Mouse (Mus musculus): ENCODE measurements around the gene Reln. TPM values are rescaled to one million over a fixed set of nuclear protein-coding genes. Genes with fewer than 3 reads are reported as not detected.

Reln gene
- polyA plus RNA-seq, 1 experiment = 184 TPM

- Histone ChIP-seq H3K4me3 (replicated peaks; ENCODE audit: insufficient read depth, low read depth, low read length) (no peak overlapping the region), H3K4me1 (ENCODE audit: control insufficient read depth, insufficient read depth, low read length) (peaks cover 8% of the 10 kb centered on the region; the same call in 1 of the 2 replicates), H3K27me3 (ENCODE audit: control insufficient read depth, insufficient read depth, low read length) (no peaks in the 10 kb centered on the region), H3K27ac (ENCODE audit: insufficient read depth, low read length) (no peak overlapping the region)
- 47% methylated on average over 4 of the region's 4 CpGs for WGBS
- peak in 1 of 2 experiments; percentile 67 for DNase-seq
- TF ChIP-seq POLR2A (IDR thresholded peaks at IDR 0.05; ENCODE audit: borderline replicate concordance, insufficient read depth, low read length) = no peak
- no peak for TF ChIP-seq CTCF (IDR thresholded peaks at IDR 0.05; ENCODE audit: borderline replicate concordance, insufficient read depth, low read depth, low read length)
These were observed 202.7 kb downstream of the Reln start for GRCm38 (mm10) chr5:22141821-22142220.

DNA sequence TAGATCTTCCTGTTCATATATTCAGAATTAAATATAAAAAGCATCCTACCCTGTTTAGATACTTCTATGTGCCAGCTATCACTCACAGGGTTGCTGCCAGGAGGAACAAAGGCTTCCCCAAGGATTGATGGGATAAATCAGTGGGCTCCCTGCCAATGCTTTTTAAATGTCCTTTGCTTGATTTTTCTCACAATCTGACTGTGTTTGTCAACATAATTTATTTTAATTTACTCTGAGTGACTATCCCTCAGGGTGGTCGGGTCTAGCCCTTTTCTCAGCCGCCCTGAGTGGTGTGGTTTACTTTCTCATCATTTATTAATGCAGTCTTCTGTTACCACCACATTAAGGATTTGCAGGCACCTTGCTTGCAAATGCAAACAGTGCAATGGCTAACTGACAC is 205.5 kb downstream of the Reln start:
- 46% methylated on average over 2 of the region's 2 CpGs for whole genome bisulfite sequencing
- no peak overlapping the region for H3K27ac ChIP-seq (ENCODE audit: insufficient read depth, low read length)
- peaks cover 12% of the 10 kb centered on the region for H3K4me1 ChIP-seq (ENCODE audit: control insufficient read depth, insufficient read depth, low read length)
- no peaks in the 10 kb centered on the region for H3K27me3 ChIP-seq (ENCODE audit: control insufficient read depth, insufficient read depth, low read length)
- DNase-seq = no peak
- TF ChIP-seq CTCF (IDR thresholded peaks at IDR 0.05; ENCODE audit: borderline replicate concordance, insufficient read depth, low read depth, low read length) (no peak), POLR2A (IDR thresholded peaks at IDR 0.05; ENCODE audit: borderline replicate concordance, insufficient read depth, low read length) (no peak)
- H3K4me3 ChIP-seq (replicated peaks; ENCODE audit: insufficient read depth, low read depth, low read length) = no peak overlapping the region

DNA sequence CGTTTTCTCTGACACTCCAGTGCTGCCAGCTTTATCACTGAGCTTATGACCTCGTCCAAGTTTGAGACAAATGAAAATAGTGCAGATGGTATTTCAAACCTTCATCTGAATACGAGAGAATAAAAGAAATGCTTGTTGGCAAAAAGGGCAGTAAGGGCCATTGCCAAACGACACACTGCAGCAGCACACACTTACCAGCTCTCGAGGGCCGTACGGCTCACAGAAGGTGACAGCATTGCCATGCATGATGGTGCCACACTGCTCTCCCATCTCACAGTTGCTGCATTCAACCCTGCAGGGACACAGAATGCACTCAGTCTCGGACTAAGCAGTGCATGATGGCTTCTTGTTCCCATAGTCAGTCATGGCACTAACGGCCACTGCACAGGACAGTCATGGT is 210.1 kb downstream of the Reln start:
- peak in 1 of 2 experiments; percentile 43 for DNase-seq
- no peak for TF ChIP-seq CTCF (IDR thresholded peaks at IDR 0.05; ENCODE audit: borderline replicate concordance, insufficient read depth, low read depth, low read length)
- 15% methylated on average over 9 of the region's 9 CpGs for WGBS

DNA sequence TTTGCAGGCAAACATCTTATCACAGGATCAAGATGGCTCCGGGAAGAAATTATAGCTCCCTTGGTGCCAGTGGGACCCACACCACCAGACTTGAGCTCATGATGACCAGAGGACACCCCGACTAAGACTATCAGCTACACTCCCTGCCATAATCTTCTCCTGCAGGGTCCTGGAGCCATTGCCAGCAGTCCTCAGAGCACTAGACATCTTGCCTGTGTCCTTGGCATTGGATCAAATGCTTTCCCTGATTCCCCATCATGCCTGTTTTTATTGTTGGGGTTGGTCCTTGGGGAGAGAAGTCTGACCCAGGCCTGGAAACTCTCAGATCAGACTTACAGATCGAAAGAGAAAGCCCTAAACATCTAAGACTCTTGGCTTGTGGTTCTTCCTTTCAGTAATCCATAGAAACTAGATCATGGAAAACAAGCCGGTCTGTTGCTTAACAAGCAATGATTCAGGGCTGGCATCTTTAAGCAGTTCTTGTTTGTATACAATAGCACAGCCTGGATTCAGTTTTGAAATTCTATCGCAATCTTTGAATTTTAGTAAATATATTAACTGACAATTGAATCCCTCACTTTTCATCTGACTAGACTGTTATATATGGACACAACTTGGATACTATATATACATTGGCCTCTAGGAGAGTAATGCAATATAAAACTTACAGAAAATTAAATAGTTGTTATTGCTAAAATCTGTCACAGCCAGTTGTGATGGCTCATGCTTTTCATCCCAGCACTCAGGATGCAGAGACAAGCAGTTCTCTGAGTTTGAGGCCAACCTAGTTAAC is 212.6 kb downstream of the Reln start:
- peak; percentile 48 to 67 for DNase-seq
- WGBS = 34% methylated on average over 5 of the region's 5 CpGs
- TF ChIP-seq POLR2A (IDR thresholded peaks at IDR 0.05; ENCODE audit: borderline replicate concordance, insufficient read depth, low read length) = no peak
- Histone ChIP-seq H3K27me3 (ENCODE audit: control insufficient read depth, insufficient read depth, low read length) (no peaks in the 10 kb centered on the region), H3K4me3 (replicated peaks; ENCODE audit: insufficient read depth, low read depth, low read length) (no peak overlapping the region), H3K27ac (ENCODE audit: insufficient read depth, low read length) (peak overlapping the region; percentile 38), H3K4me1 (ENCODE audit: control insufficient read depth, insufficient read depth, low read length) (peaks cover 25% of the 10 kb centered on the region)

More for the DNA sequence above, 210.1 kb downstream of the Reln start:
- Histone ChIP-seq H3K4me1 (ENCODE audit: control insufficient read depth, insufficient read depth, low read length) (peaks cover 19% of the 10 kb centered on the region), H3K27ac (ENCODE audit: insufficient read depth, low read length) (peak overlapping the region; percentile 44), H3K4me3 (replicated peaks; ENCODE audit: insufficient read depth, low read depth, low read length) (no peak overlapping the region), H3K27me3 (ENCODE audit: control insufficient read depth, insufficient read depth, low read length) (no peaks in the 10 kb centered on the region)

DNA sequence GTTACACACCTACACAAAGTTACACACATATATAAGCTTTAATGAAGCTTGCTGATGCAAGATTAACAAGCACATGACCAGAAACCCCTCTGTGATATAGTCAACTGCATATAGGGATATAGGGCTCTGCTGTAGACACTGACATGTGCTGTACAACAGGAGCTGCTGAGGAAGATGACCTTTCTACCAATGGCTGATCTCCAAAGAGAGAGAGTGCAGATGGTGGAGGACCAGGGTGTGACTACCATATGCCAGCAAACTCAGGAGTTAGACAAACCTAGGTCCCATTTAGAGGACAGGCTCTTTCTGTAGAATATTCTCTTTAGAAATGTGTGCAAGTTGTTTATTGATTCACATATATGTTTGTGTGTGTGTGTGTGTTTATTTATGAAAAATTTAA is 216.9 kb downstream of the Reln start:
- Histone ChIP-seq H3K27me3 (ENCODE audit: control insufficient read depth, insufficient read depth, low read length) (no peaks in the 10 kb centered on the region), H3K4me3 (replicated peaks; ENCODE audit: insufficient read depth, low read depth, low read length) (no peak overlapping the region)

DNA sequence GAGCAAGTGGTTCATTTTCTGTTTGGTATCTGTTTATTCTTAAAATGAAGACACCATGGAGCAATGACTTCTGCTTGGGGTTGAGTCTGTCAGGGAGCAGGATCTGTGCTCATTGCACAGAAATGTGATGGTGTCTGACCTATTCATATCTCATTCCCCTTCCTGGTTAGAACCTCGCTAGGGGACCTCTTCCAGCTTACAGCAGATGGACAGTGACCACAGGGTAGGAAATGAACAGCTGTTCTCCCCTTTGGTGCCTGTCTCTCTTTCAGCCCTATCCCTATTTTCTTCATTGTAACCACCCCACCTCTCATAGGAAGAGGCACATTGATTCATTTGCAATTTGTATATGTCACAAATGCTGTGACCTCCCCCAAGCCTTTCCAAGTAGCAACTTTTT is 225.2 kb downstream of the Reln start:
- 14% methylated on average over 1 of the region's 1 CpGs for WGBS
- no peak overlapping the region for H3K4me3 ChIP-seq (replicated peaks; ENCODE audit: insufficient read depth, low read depth, low read length)
- peak; percentile 55 to 77 for DNase-seq
- no peak for TF ChIP-seq CTCF (IDR thresholded peaks at IDR 0.05; ENCODE audit: borderline replicate concordance, insufficient read depth, low read depth, low read length)
- TF ChIP-seq POLR2A (IDR thresholded peaks at IDR 0.05; ENCODE audit: borderline replicate concordance, insufficient read depth, low read length) = no peak
- H3K27ac ChIP-seq (ENCODE audit: insufficient read depth, low read length) = peak overlapping the region; percentile 70
- H3K4me1 ChIP-seq (ENCODE audit: control insufficient read depth, insufficient read depth, low read length) = peaks cover 25% of the 10 kb centered on the region
- no peaks in the 10 kb centered on the region for H3K27me3 ChIP-seq (ENCODE audit: control insufficient read depth, insufficient read depth, low read length)

More for the DNA sequence above, 216.9 kb downstream of the Reln start:
- no peak overlapping the region; the same call in 1 of the 2 replicates for H3K27ac ChIP-seq (ENCODE audit: insufficient read depth, low read length)
- TF ChIP-seq POLR2A (IDR thresholded peaks at IDR 0.05; ENCODE audit: borderline replicate concordance, insufficient read depth, low read length) = no peak
- no peak for TF ChIP-seq CTCF (IDR thresholded peaks at IDR 0.05; ENCODE audit: borderline replicate concordance, insufficient read depth, low read depth, low read length)
- peaks cover 22% of the 10 kb centered on the region; the same call in 1 of the 2 replicates for H3K4me1 ChIP-seq (ENCODE audit: control insufficient read depth, insufficient read depth, low read length)
- DNase-seq = peak; percentile 78 to 93

DNA sequence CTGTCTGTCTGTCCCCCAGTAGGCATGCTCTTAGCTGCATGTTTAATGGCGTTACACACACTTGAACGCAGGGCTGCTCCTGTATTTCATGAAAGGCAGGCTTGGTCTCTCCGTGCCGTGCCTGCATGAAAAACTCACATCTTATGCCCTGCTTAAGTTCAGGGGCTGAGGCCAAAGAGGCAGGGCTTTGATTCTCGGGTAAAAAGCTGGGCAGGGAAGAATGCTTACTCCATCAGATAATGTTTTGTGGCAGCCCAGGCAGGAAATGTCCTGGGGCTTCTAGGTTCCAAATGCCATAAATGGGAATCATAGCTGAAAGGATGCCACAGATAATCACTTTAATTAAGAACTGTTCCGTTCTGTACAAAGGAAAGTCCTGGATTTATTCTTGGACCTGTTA is 226.0 kb downstream of the Reln start:
- H3K4me1 ChIP-seq (ENCODE audit: control insufficient read depth, insufficient read depth, low read length) = peaks cover 25% of the 10 kb centered on the region
- TF ChIP-seq POLR2A (IDR thresholded peaks at IDR 0.05; ENCODE audit: borderline replicate concordance, insufficient read depth, low read length) (no peak), CTCF (IDR thresholded peaks at IDR 0.05; ENCODE audit: borderline replicate concordance, insufficient read depth, low read depth, low read length) (no peak)
- 8% methylated on average over 6 of the region's 6 CpGs for WGBS

DNA sequence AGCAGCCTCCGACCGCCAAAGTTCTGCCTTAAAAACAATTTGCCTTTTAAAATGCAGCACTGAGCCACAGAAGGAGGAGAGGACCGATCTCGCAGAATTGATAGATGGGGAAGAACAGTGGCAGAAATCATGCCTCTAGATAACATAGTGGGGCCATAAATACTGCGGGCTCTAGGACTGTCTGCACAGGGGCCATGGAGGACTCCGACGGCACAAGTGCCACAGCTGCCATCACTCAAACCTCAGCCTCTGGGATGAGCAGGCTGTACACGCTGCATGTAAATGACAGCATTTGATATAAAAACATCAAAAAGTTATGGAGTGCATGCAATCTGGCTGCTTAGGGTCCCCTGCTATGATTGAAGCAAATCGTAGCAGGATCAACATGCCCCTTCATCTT is 227.6 kb downstream of the Reln start:
- TF ChIP-seq POLR2A (IDR thresholded peaks at IDR 0.05; ENCODE audit: borderline replicate concordance, insufficient read depth, low read length) (no peak), CTCF (IDR thresholded peaks at IDR 0.05; ENCODE audit: borderline replicate concordance, insufficient read depth, low read depth, low read length) (no peak)
- no peak for DNase-seq
- no peak overlapping the region for H3K4me3 ChIP-seq (replicated peaks; ENCODE audit: insufficient read depth, low read depth, low read length)
- 84% methylated on average over 9 of the region's 9 CpGs for WGBS
- H3K27ac ChIP-seq (ENCODE audit: insufficient read depth, low read length) = peak overlapping the region; percentile 11; the same call in 1 of the 2 replicates
- peaks cover 21% of the 10 kb centered on the region for H3K4me1 ChIP-seq (ENCODE audit: control insufficient read depth, insufficient read depth, low read length)
- H3K27me3 ChIP-seq (ENCODE audit: control insufficient read depth, insufficient read depth, low read length) = no peaks in the 10 kb centered on the region

More for the DNA sequence above, 226.0 kb downstream of the Reln start:
- Histone ChIP-seq H3K27me3 (ENCODE audit: control insufficient read depth, insufficient read depth, low read length) (no peaks in the 10 kb centered on the region), H3K4me3 (replicated peaks; ENCODE audit: insufficient read depth, low read depth, low read length) (peak overlapping the region; percentile 6), H3K27ac (ENCODE audit: insufficient read depth, low read length) (peak overlapping the region; percentile 95)
- DNase-seq = peak; percentile 76 to 87

Measured in cerebellum, adult 2 months (tissue).